Mouse (Mus musculus): ENCODE measurements around the gene Apoa1. TPM values are rescaled to one million over a fixed set of nuclear protein-coding genes. Genes with fewer than 3 reads are reported as not detected.

Gene Apoa1
- total RNA-seq (2018; cell fraction: chromatin; rRNA removed): 1 to 10 TPM in 1 of 26 experiments, not detected in 25; 1.4 TPM
- not detected for total RNA-seq (2018; cell fraction: cytosol; rRNA removed)
- 1 to 10 TPM in 1 of 26 experiments, not detected in 25; 1.9 TPM for total RNA-seq (2018; cell fraction: nucleus; rRNA removed)
- not detected in 3 replicates for polyA plus RNA-seq (2018)

DNA sequence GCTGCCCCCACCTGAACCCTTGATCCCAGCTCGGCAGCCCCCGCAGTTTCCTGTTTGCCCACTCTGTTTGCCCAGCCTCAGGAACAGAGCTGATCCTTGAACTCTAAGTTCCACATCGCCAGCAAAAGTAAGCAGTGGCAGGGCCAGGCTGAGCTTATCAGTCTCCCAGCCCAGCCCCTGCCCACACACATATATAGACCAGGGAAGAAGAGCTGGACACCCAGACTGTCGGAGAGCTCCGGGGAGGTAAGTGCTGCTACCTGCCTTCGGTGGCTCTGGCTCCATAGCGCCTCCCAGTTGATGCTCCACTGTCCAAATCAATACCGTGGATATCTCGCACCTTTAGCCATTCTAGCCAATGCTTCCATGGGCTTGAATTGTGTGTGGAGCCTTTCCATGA lies at the start of gene Apoa1:
Gene Apoa1, plus strand, starts transcription at position 90 of the 400 bp plus-strand sequence.
- H3K4me3 ChIP-seq (ENCODE audit: inconsistent target): no peak within 1 kb of the TSS
- WGBS (ENCODE audit: missing documents): 84% methylated on average over 9 of the region's 9 CpGs
- H3K79me2 ChIP-seq (ENCODE audit: inconsistent target): no peaks in the 10 kb centered on the region
- no peak within 1 kb of the TSS for H3K27ac ChIP-seq
- peaks cover 4% of the 10 kb centered on the region; the same call in 1 of the 2 replicates for H3K36me3 ChIP-seq (ENCODE audit: inconsistent target)

DNA sequence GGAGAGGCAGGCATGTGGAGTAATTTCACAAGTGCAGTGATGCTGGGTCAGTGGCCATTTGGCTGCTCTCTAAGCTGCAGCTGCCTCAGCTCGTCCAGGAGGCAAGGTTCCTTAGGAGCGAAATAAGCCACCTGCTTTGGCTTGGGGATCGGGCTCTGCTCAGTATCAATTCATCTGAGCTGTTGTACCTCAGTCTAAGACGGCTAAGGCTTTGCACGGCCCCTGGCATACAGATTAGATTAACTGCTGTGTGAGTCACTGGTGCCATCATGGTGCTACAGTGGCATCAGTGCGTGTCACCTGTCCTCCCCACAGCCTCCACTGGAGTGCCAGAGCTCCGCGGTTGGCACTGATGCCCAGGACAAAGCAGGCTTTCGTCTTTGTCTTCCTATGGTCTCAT lies 49.8 kb upstream of the Apoa1 start:
- WGBS (ENCODE audit: missing documents): 96% methylated on average over 9 of the region's 9 CpGs
- Histone ChIP-seq H3K27ac (no peak overlapping the region), H3K36me3 (ENCODE audit: inconsistent target) (peaks cover 12% of the 10 kb centered on the region; the same call in 1 of the 2 replicates)

DNA sequence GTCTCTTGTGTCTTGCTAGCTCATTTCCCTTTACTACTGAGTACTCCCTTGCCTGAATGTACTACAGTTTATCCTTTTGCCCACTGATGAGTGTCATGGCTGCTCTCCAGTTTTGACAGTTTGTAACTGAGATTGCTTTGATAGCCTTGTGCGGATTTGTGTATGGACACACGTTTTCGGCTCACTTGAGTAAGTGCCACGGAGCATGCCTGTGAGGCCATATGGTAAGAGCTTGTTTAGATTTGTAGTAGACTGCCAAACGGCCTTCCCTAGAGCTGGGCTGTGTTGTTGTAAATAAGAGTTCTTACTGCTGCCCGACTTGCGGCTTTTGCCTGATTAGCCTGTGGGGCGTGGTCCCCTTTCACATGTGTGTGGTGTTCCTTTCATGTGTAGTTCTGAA lies 47.1 kb upstream of the Apoa1 start:
- Histone ChIP-seq H3K79me2 (ENCODE audit: inconsistent target) (no peaks in the 10 kb centered on the region), H3K36me3 (ENCODE audit: inconsistent target) (peaks cover 12% of the 10 kb centered on the region; the same call in 1 of the 2 replicates), H3K27ac (no peak overlapping the region), H3K4me3 (ENCODE audit: inconsistent target) (no peak overlapping the region)
- WGBS (ENCODE audit: missing documents): 100% methylated on average over 8 of the region's 8 CpGs

More for the DNA sequence above, 49.8 kb upstream of the Apoa1 start:
- no peak overlapping the region for H3K4me3 ChIP-seq (ENCODE audit: inconsistent target)
- H3K79me2 ChIP-seq (ENCODE audit: inconsistent target): no peaks in the 10 kb centered on the region

DNA sequence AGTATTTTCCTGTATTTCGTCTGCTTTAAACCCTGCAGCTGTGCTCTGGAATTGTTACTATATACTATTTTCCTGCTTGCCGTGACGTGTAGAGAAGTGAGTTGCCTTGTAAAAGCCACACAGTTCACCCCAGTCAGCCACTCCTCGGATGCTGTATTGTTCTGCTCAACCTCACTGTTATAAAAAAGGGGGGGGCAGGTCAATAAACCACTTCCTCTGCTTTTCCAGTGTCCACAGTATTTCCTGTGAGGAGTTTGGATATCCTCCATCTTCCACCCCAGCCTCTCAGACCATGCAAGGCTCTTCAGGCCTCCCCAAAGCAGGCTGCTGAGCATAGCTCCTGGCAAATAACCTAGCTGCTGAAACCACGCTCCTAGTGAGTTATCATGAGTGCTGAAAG lies 43.8 kb upstream of the Apoa1 start:
- H3K4me3 ChIP-seq (ENCODE audit: inconsistent target): no peak overlapping the region
- no peaks in the 10 kb centered on the region for H3K36me3 ChIP-seq (ENCODE audit: inconsistent target)
- no peaks in the 10 kb centered on the region for H3K79me2 ChIP-seq (ENCODE audit: inconsistent target)
- 81% methylated on average over 5 of the region's 5 CpGs for WGBS (ENCODE audit: missing documents)
- H3K27ac ChIP-seq: no peak overlapping the region

DNA sequence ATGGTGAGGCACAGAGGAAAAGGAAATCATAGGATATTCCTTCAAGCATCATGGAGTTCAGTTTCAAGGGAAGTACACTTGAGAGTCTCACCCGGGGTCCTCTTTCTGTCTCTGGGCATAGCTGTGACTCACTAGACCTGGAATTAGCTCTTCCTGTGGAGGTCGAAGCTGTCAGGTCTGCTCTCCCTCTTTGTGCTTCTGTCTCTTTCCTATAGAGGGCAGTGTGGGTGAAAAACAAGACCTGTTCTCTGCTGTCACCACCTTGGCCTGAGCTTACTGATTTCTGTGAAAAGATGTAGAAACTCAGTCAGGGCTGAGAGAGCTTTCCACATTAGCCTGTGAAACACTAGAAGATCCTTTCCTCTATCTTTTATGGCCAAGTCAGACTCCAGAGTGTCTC lies 43.2 kb upstream of the Apoa1 start:
- 4% methylated on average over 2 of the region's 2 CpGs for WGBS (ENCODE audit: missing documents)
- no peaks in the 10 kb centered on the region for H3K36me3 ChIP-seq (ENCODE audit: inconsistent target)

DNA sequence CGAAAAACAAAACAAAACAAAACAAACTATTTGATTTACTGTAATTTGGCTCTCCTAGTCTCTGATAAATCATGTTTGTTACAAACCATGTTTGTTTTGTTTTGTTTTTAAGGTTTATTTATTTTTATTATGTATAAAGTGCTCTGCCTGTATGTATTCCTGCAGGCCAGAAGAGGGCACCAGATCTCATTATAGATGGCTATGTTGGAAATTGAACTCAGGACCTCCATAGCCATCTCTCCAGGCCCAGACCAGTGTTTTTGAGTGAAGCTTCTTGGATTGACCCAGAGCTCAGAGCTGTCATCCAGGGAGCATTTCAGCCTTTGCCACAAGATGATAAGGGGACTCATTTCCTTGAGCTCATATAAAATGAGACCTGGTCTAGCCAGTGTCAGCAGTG lies 42.0 kb upstream of the Apoa1 start:
- no peak overlapping the region for H3K4me3 ChIP-seq (ENCODE audit: inconsistent target)
- H3K27ac ChIP-seq: no peak overlapping the region
- H3K36me3 ChIP-seq (ENCODE audit: inconsistent target): no peaks in the 10 kb centered on the region
- H3K79me2 ChIP-seq (ENCODE audit: inconsistent target): no peaks in the 10 kb centered on the region
- 91% methylated on average over 1 of the region's 1 CpGs for WGBS (ENCODE audit: missing documents)

More for the DNA sequence above, 43.2 kb upstream of the Apoa1 start:
- Histone ChIP-seq H3K4me3 (ENCODE audit: inconsistent target) (no peak overlapping the region), H3K27ac (no peak overlapping the region), H3K79me2 (ENCODE audit: inconsistent target) (no peaks in the 10 kb centered on the region)

DNA sequence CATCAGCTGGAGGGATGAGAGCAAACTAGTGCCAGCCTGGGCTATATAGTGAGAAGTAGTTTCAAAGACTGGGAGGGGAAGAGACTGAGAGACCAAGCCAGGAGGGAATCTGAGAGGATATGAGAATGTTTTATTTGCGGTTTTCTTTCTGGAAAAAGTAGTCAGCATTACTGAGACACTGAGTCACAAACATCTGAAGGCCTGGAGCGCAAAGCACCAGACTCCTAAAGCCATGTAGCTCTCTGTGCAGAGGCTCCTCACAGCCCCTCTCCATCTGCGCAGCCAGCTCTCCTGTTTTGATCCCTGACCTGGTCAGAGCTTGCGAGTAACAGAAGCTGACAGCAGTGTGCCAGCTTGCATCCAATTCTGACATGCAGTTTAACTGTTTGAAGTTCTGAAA lies 40.0 kb upstream of the Apoa1 start:
- Histone ChIP-seq H3K79me2 (ENCODE audit: inconsistent target) (no peaks in the 10 kb centered on the region), H3K36me3 (ENCODE audit: inconsistent target) (no peaks in the 10 kb centered on the region), H3K27ac (no peak overlapping the region), H3K4me3 (ENCODE audit: inconsistent target) (no peak overlapping the region)
- WGBS (ENCODE audit: missing documents): 96% methylated on average over 4 of the region's 4 CpGs

DNA sequence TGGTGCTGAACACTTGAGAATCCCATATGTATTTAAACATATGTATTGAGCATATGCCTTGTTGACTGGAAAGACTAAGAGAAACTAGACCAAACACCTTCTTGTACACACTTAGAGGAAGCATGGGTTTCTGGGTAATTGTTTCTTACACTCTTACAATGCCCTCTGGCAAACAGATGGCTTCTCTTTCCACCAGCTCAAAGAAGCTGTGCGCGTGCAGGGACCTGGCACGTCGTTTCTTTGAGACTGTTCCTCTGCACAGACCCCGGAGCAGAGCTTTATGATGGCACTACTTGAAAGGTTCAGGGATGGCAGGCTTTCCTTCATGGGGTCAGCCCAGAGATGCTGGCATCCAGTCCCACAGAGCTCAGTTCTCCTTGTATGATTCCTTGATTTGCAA lies 39.4 kb upstream of the Apoa1 start:
- no peaks in the 10 kb centered on the region for H3K79me2 ChIP-seq (ENCODE audit: inconsistent target)
- no peak overlapping the region for H3K27ac ChIP-seq
- WGBS (ENCODE audit: missing documents): 100% methylated on average over 5 of the region's 5 CpGs
- H3K4me3 ChIP-seq (ENCODE audit: inconsistent target): no peak overlapping the region
- 0 out of 2 replicates have a peak, but pooled peaks cover under 1% of the 10 kb centered on the region for H3K36me3 ChIP-seq (ENCODE audit: inconsistent target)

DNA sequence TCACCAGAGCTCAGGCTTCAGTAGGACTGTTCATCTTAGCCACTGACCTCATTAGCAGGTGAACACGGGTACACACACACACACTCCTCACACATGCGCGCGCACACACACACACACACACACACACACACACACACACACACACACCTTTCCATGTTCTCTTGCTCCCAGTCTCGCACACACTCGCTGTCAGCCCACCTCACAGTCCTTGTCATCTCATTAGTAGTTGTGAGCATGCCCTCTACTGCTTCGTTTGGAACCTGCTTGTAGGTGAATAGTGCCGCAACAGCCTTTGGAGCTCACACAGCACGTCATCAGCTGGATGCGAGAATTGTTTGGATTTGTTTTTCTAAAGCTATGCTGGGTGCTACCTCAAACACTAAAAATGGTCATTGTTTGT lies 39.0 kb upstream of the Apoa1 start:
- 85% methylated on average over 9 of the region's 10 CpGs for WGBS (ENCODE audit: missing documents)
- Histone ChIP-seq H3K4me3 (ENCODE audit: inconsistent target) (no peak overlapping the region), H3K36me3 (ENCODE audit: inconsistent target) (0 out of 2 replicates have a peak, but pooled peaks cover 4% of the 10 kb centered on the region), H3K79me2 (ENCODE audit: inconsistent target) (no peaks in the 10 kb centered on the region), H3K27ac (no peak overlapping the region)

DNA sequence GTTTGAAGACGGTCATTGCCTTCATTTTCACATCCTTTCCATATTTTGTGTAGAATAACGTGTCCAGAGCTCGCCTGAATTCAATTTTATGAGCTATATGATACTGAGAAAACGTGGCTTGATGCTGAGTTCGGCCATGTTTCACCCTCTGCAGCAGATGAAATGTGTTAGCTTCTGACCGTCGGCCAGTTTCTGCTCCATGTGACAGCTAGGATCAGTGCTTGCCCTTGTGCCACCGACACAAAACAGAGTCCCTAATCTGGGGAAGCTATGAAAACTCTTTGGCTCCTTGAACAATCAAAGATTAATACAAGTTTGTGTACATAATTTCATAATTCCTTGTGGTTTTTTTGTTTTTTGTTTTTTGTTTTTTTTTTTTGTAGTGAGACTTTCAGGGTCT lies 37.1 kb upstream of the Apoa1 start:
- whole genome bisulfite sequencing (ENCODE audit: missing documents): 93% methylated on average over 8 of the region's 8 CpGs
- Histone ChIP-seq H3K36me3 (ENCODE audit: inconsistent target) (peaks cover 23% of the 10 kb centered on the region), H3K27ac (no peak overlapping the region), H3K4me3 (ENCODE audit: inconsistent target) (no peak overlapping the region), H3K79me2 (ENCODE audit: inconsistent target) (no peaks in the 10 kb centered on the region)

DNA sequence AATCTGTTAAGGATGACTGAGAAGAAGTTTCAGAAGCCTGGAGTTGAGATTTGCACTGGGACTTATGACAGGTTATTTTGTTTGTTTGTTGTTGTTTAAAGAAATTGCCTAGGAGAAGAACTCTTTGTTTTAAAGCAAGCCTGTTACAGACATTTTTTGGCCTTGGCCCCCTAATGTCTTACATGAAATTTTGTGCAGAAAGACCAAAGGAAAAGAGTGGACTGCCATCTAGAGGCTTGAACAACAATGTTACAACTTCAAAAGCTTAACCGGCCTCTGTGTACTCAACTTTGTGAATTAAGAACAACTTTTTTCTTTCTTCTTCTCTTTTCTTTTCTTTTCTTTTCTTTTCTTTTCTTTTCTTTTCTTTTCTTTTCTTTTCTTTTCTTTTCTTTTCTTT lies 36.7 kb upstream of the Apoa1 start:
- H3K4me3 ChIP-seq (ENCODE audit: inconsistent target): no peak overlapping the region
- peaks cover 27% of the 10 kb centered on the region for H3K36me3 ChIP-seq (ENCODE audit: inconsistent target)
- 33% methylated on average over 1 of the region's 1 CpGs for WGBS (ENCODE audit: missing documents)
- no peak overlapping the region for H3K27ac ChIP-seq
- H3K79me2 ChIP-seq (ENCODE audit: inconsistent target): no peaks in the 10 kb centered on the region

DNA sequence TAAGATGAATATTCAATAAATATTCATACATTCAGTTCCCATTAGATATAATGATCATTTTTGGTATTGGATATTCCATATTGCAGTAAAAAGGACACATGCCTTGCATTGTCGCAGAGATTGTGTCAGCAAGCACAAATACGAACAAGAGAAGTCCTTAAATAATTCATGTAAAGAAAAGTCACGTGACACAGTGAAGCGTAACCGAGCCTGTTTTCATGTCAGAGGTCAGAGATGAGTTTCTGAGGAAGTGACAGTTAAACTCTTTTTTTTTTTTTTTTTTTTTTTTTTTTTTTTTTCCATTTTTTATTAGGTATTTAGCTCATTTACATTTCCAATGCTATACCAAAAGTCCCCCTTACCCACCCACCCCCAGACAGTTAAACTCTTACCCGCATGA lies 35.7 kb upstream of the Apoa1 start:
- Histone ChIP-seq H3K36me3 (ENCODE audit: inconsistent target) (peaks cover 30% of the 10 kb centered on the region), H3K27ac (no peak overlapping the region), H3K79me2 (ENCODE audit: inconsistent target) (no peaks in the 10 kb centered on the region), H3K4me3 (ENCODE audit: inconsistent target) (no peak overlapping the region)
- WGBS (ENCODE audit: missing documents): 58% methylated on average over 6 of the region's 6 CpGs

DNA sequence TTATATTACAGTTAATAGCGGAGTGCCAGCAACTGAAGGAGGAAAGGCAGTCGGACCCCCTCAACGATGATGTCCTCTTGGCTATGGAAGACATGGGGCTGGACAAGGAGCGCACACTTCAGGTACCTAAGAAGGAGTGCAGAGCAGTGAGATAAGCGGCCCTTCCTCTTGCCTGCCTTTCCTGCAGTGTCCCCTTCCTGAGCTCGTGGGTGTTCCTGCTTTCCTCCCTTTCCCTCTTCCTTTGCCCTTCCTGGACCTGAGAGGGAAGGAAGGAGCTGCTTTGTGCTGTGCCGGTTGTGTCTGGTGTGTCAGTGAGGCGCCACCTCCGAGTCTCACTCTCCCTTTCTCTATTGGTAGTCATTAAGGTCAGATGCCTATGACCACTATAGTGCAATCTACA lies 33.6 kb upstream of the Apoa1 start:
- Histone ChIP-seq H3K36me3 (ENCODE audit: inconsistent target) (peaks cover 49% of the 10 kb centered on the region), H3K4me3 (ENCODE audit: inconsistent target) (no peak overlapping the region), H3K27ac (no peak overlapping the region), H3K79me2 (ENCODE audit: inconsistent target) (no peaks in the 10 kb centered on the region)
- WGBS (ENCODE audit: missing documents): 93% methylated on average over 9 of the region's 9 CpGs

DNA sequence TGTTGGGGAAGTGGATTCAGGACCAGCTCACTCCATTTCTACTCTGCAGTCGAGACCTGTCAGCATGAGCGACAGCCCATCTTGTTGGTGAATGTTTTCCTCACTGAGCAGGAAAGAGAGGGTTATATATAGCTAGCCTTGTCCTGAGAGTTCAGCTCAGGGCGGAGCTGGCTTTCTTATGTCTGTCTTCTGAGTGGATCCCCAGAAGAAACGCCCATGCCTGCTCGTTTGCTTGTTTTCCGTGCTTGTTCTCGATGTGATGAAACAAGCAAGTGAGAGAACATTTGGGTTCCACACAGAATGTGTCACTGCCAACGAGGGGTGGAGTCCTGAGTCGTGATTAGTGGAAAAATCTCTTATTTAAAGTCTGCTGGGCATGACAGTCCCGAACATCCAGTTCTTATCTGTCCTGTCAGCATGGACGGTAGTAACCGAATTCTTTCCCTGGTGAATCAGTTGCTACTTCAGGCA lies 31.6 kb upstream of the Apoa1 start:
- 88% methylated on average over 12 of the region's 12 CpGs for WGBS (ENCODE audit: missing documents)
- Histone ChIP-seq H3K36me3 (ENCODE audit: inconsistent target) (peaks cover 68% of the 10 kb centered on the region), H3K79me2 (ENCODE audit: inconsistent target) (no peaks in the 10 kb centered on the region), H3K27ac (no peak overlapping the region), H3K4me3 (ENCODE audit: inconsistent target) (no peak overlapping the region)

DNA sequence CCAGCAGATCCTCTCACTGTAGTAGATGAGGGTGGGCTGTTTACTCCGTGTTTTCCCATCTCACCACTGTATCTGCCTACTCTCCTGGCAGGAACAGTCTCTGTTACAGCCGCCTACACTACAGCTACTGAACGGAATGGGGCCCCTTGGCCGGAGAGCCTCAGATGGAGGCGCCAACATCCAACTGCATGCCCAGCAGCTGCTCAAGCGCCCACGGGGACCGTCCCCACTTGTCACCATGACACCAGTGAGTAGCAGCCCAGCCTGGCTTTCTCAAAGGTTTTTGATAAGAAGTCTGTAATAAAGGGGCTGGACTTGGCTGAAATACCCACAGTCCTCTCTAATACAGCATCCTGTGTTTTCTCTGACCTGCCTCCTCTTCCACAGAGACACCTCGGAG lies 29.9 kb upstream of the Apoa1 start:
- Histone ChIP-seq H3K4me3 (ENCODE audit: inconsistent target) (no peak overlapping the region), H3K79me2 (ENCODE audit: inconsistent target) (no peaks in the 10 kb centered on the region), H3K36me3 (ENCODE audit: inconsistent target) (peaks cover 75% of the 10 kb centered on the region), H3K27ac (no peak overlapping the region)
- WGBS (ENCODE audit: missing documents): 92% methylated on average over 9 of the region's 9 CpGs

DNA sequence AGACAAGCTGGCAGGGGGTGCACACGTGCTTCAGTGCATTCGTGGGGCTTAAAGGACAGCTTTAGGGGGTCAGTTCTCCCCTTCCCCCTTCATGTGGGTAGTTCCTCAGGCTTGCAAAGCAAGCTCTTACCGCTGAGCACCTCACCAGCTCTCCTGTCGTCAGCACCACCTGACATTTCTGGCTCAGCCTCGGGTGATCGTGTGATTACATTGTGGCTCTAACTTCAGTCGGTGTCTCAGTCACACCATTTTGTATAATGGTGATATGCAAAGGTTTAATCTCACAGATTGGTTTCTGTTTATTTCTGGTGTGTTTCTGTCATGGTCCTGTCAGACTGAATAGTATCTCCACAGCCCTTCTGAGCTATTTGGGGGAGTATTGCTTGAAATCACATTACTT lies 29.4 kb upstream of the Apoa1 start:
- WGBS (ENCODE audit: missing documents): 93% methylated on average over 7 of the region's 7 CpGs
- Histone ChIP-seq H3K36me3 (ENCODE audit: inconsistent target) (peaks cover 79% of the 10 kb centered on the region), H3K27ac (no peak overlapping the region), H3K4me3 (ENCODE audit: inconsistent target) (no peak overlapping the region), H3K79me2 (ENCODE audit: inconsistent target) (no peaks in the 10 kb centered on the region)
